Mouse (Mus musculus) inflammation-experienced regulatory T-cells, adult 6 months (primary cell): ENCODE data around the gene Olfr1082. TPM values are rescaled to one million over a fixed set of nuclear protein-coding genes. Genes with fewer than 3 reads are reported as not detected.
"Not testable (repeated sequence)": the region's sequence is repeated elsewhere in the genome, so short reads cannot be mapped to it uniquely, and the experiment has no call there.

Source experiments
- ATAC-seq: one replicate; pipeline ENCODE4 v1.8.0; 2017
- polyA plus RNA-seq, 3 experiments: library from polyadenylated mRNA; unstranded; fragments of 100-300 nt; shearing (Covaris generic); gene quantifications; one replicate each; pipeline ENCODE4 v1.2.1; 2017

Gene Olfr1082
- not detected for polyA plus RNA-seq

- not testable (repeated sequence) for ATAC-seq
These were observed at the start of gene Olfr1082 for GRCm38 (mm10) chr2:86598866-86599265. Olfr1082 (minus strand) TSS chr2:86598966.

- ATAC-seq = not testable (repeated sequence)
These were observed 40.9 kb upstream of the Olfr1082 start, which contains the start of gene Olfr1084 for GRCm38 (mm10) chr2:86639625-86640024. Olfr1084 (minus strand) TSS chr2:86639725.

GRCm38 (mm10) chr2:86558135-86558534 lies 40.6 kb downstream of the Olfr1082 start, which contains the start of gene Olfr1080:
Olfr1080 (minus strand) TSS chr2:86558235.
- ATAC-seq = not testable (repeated sequence)

Other genes with a start within 250 kb of the Olfr1082 start
- not detected for gene Olfr1055, start 248.7 kb downstream of the Olfr1082 start, polyA plus RNA-seq
- gene Olfr1056, start 236.5 kb downstream of the Olfr1082 start, polyA plus RNA-seq = not detected
- gene Olfr1057, start 220.6 kb downstream of the Olfr1082 start, polyA plus RNA-seq = not detected
- not detected for gene Olfr1058, start 210.4 kb downstream of the Olfr1082 start, polyA plus RNA-seq
- not detected for gene Olfr1061, start 184.9 kb downstream of the Olfr1082 start, polyA plus RNA-seq
- not detected for gene Olfr1062, start 172.2 kb downstream of the Olfr1082 start, polyA plus RNA-seq
- gene Olfr1065, start 148.4 kb downstream of the Olfr1082 start, polyA plus RNA-seq = not detected
- gene Olfr1066, start 142.7 kb downstream of the Olfr1082 start, polyA plus RNA-seq = not detected
- not detected for gene Olfr228, start 111.6 kb downstream of the Olfr1082 start, polyA plus RNA-seq
- not detected for gene Olfr1076, start 90.5 kb downstream of the Olfr1082 start, polyA plus RNA-seq
- gene Olfr1079, start 56.5 kb downstream of the Olfr1082 start, polyA plus RNA-seq = not detected
- gene Olfr1080, start 40.7 kb downstream of the Olfr1082 start, polyA plus RNA-seq = not detected
- not detected for gene Olfr1084, start 40.8 kb upstream of the Olfr1082 start, polyA plus RNA-seq
- not detected for gene Olfr1085, start 63.1 kb upstream of the Olfr1082 start, polyA plus RNA-seq
- not detected for gene Olfr1086, start 81.1 kb upstream of the Olfr1082 start, polyA plus RNA-seq
- not detected for gene Olfr1087, start 99.4 kb upstream of the Olfr1082 start, polyA plus RNA-seq
- gene Olfr1089, start 134.7 kb upstream of the Olfr1082 start, polyA plus RNA-seq = not detected
- gene Olfr1090, start 160.0 kb upstream of the Olfr1082 start, polyA plus RNA-seq = not detected
- not detected for gene Olfr1093, start 183.5 kb upstream of the Olfr1082 start, polyA plus RNA-seq
- gene Olfr141, start 211.1 kb upstream of the Olfr1082 start, polyA plus RNA-seq = not detected
- gene Olfr1094, start 225.7 kb upstream of the Olfr1082 start, polyA plus RNA-seq = not detected